Mouse (Mus musculus) testis, adult 2 months (tissue): Measurements from ENCODE around the gene Gm17657.

Experiments
- CTCF ChIP-seq: fragments of 200-500 bp; IDR thresholded peaks from 2 replicates; pipeline ENCODE4 v1.5.1; 2012; ENCODE audit warnings: low read depth, mild to moderate bottlenecking, inconsistent platforms, low read length, moderate library complexity; ENCODE audit not compliant: control insufficient read depth, insufficient read depth, insufficient replicate concordance
- POLR2A ChIP-seq: fragments of 200-500 bp; IDR thresholded peaks from 2 replicates; pipeline ENCODE4 v1.6.1; 2012; ENCODE audit warnings: low read depth, mild to moderate bottlenecking, inconsistent platforms, low read length, moderate library complexity; ENCODE audit not compliant: control insufficient read depth

- no peak for TF ChIP-seq CTCF
- no peak for TF ChIP-seq POLR2A
These were observed 52.4 kb downstream of the Gm17657 start for GRCm38 (mm10) chr17:29497071-29497354.
